Mouse (Mus musculus): ENCODE data around the gene Tbc1d1. TPM values are rescaled to one million over a fixed set of nuclear protein-coding genes. Genes with fewer than 3 reads are reported as not detected.

The Tbc1d1 gene
- polyA plus RNA-seq, 1 experiment from 2014 or later: 59.4 TPM

DNA sequence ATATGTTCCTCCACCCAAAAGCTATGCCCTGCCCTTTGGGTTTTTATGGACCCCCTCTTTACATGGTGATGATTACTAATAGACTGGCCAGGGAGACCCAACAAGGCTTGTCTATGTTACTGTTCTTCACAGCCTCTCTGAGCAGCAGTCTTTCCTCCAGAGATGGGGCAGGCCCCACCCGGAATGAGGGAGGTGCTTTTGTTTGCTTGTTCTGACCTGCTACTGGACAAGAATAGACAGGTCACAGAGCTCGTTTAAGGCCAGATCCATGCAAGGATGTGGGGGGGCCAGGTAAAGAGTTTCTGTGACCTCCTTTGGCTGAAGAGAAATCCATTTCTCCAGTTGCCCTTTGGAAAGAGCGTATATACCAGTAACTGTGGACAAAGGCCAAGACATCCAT is 72.1 kb downstream of the Tbc1d1 start:
- no peaks in the 10 kb centered on the region for H3K36me3 ChIP-seq (ENCODE audit: control insufficient read depth, insufficient read depth)

DNA sequence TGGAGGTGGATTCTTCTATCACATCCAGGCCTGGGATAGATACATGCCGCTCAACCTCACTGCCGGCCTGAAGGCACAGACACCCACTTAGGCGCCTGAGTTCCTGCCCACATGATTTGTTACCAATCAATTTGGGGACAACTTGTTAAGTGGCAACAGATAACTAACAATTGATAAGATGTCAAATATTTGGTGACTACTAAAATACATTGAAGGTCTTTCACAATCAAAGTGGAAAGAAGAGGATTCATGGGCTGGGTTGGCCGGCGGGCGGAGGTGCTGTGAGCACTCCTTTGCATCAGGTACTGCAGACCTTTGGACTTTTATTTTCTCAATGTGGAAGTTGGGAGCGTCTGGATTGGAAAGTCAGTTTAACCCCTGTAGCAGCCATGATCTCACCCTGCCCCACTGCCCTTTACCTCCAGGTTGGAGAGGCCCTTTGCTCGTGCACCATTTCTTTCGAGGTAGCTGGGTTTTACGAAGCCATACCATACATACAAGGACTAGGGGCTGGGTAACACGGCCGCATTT is 73.3 kb downstream of the Tbc1d1 start:
- H3K4me3 ChIP-seq (ENCODE audit: low read depth, low read length): peak overlapping the region; percentile 71
- peak overlapping the region; percentile 87 for H3K9ac ChIP-seq (ENCODE audit: low read depth, low read length)
- H3K27me3 ChIP-seq (replicated peaks; ENCODE audit: control insufficient read depth, insufficient read depth, low read length): no peaks in the 10 kb centered on the region
- no peak for TF ChIP-seq CTCF (IDR thresholded peaks at IDR 0.05; ENCODE audit: low read depth)
- no peaks in the 10 kb centered on the region for H3K36me3 ChIP-seq (ENCODE audit: control insufficient read depth, insufficient read depth)
- H3K27ac ChIP-seq (ENCODE audit: low read depth, low read length): peak overlapping the region; percentile 91
- peaks cover 12% of the 10 kb centered on the region for H3K4me1 ChIP-seq (replicated peaks; ENCODE audit: control insufficient read depth, insufficient read depth, low read length)
- WGBS: 27% methylated on average over 12 of the region's 12 CpGs
- ATAC-seq: peak; percentile 72
- peak overlapping the region; percentile 94 for H3K4me2 ChIP-seq (replicated peaks; ENCODE audit: low read depth)
- no peaks in the 10 kb centered on the region for H3K9me3 ChIP-seq (ENCODE audit: control insufficient read depth)

More for the DNA sequence above, 72.1 kb downstream of the Tbc1d1 start:
- ATAC-seq: no peak
- TF ChIP-seq CTCF (IDR thresholded peaks at IDR 0.05; ENCODE audit: low read depth): no peak
- H3K4me2 ChIP-seq (replicated peaks; ENCODE audit: low read depth): no peak overlapping the region
- WGBS: 45% methylated on average over 3 of the region's 3 CpGs
- no peaks in the 10 kb centered on the region for H3K9me3 ChIP-seq (ENCODE audit: control insufficient read depth)
- 0 out of 2 replicates have a peak, but pooled peaks cover 8% of the 10 kb centered on the region for H3K4me1 ChIP-seq (replicated peaks; ENCODE audit: control insufficient read depth, insufficient read depth, low read length)
- no peak overlapping the region for H3K27ac ChIP-seq (ENCODE audit: low read depth, low read length)
- no peak overlapping the region for H3K9ac ChIP-seq (ENCODE audit: low read depth, low read length)
- H3K4me3 ChIP-seq (ENCODE audit: low read depth, low read length): no peak overlapping the region
- H3K27me3 ChIP-seq (replicated peaks; ENCODE audit: control insufficient read depth, insufficient read depth, low read length): no peaks in the 10 kb centered on the region

DNA sequence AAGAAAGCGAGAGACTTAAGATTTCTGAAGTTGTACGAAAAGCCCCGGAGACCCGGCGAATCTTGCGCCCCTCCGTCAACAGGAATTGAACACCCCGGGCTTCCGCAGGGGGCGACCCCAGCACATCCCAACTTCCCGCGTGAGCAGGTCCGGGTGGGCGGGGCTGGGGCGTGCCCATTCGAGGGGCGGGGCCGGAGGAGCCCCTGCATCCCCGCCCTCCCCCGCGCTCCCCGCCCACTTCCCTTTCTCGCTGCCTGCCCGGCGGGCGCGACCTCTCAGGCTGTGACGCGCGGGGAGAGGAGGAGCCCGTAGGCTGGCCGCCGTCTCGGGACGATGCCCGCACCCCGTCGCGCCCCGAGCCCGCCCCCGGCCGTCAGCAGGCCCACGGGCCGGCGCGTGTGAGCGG is 74.0 kb downstream of the Tbc1d1 start:
- peak overlapping the region; percentile 71 for H3K4me3 ChIP-seq (ENCODE audit: low read depth, low read length)
- peak overlapping the region; percentile 87 for H3K9ac ChIP-seq (ENCODE audit: low read depth, low read length)
- peak overlapping the region; percentile 94 for H3K4me2 ChIP-seq (replicated peaks; ENCODE audit: low read depth)
- peak; percentile 21; the same call in 1 of the 2 replicates for TF ChIP-seq CTCF (IDR thresholded peaks at IDR 0.05; ENCODE audit: low read depth)
- H3K27ac ChIP-seq (ENCODE audit: low read depth, low read length): peak overlapping the region; percentile 91
- ATAC-seq: peak; percentile 86
- H3K36me3 ChIP-seq (ENCODE audit: control insufficient read depth, insufficient read depth): no peaks in the 10 kb centered on the region
- no peaks in the 10 kb centered on the region for H3K9me3 ChIP-seq (ENCODE audit: control insufficient read depth)
- H3K27me3 ChIP-seq (replicated peaks; ENCODE audit: control insufficient read depth, insufficient read depth, low read length): no peaks in the 10 kb centered on the region
- WGBS: under 1% methylated on average over 32 of the region's 48 CpGs
- H3K4me1 ChIP-seq (replicated peaks; ENCODE audit: control insufficient read depth, insufficient read depth, low read length): peaks cover 17% of the 10 kb centered on the region

GRCm38 (mm10) chr5:64230507-64231041 is 74.5 kb downstream of the Tbc1d1 start:
- H3K4me1 ChIP-seq (replicated peaks; ENCODE audit: control insufficient read depth, insufficient read depth, low read length): peaks cover 23% of the 10 kb centered on the region
- no peak; the same call in 1 of the 2 replicates for TF ChIP-seq CTCF (IDR thresholded peaks at IDR 0.05; ENCODE audit: low read depth)
- 0% methylated on average over 25 of the region's 33 CpGs for WGBS

GRCm38 (mm10) chr5:64232872-64233271 is 76.8 kb downstream of the Tbc1d1 start:
- peak; percentile 56 for ATAC-seq
- Histone ChIP-seq H3K36me3 (ENCODE audit: control insufficient read depth, insufficient read depth) (no peaks in the 10 kb centered on the region), H3K4me1 (replicated peaks; ENCODE audit: control insufficient read depth, insufficient read depth, low read length) (peaks cover 25% of the 10 kb centered on the region), H3K9ac (ENCODE audit: low read depth, low read length) (no peak overlapping the region), H3K4me3 (ENCODE audit: low read depth, low read length) (no peak overlapping the region), H3K4me2 (replicated peaks; ENCODE audit: low read depth) (peak overlapping the region; percentile 94), H3K27ac (ENCODE audit: low read depth, low read length) (peak overlapping the region; percentile 81), H3K9me3 (ENCODE audit: control insufficient read depth) (no peaks in the 10 kb centered on the region), H3K27me3 (replicated peaks; ENCODE audit: control insufficient read depth, insufficient read depth, low read length) (no peaks in the 10 kb centered on the region)
- 40% methylated on average over 9 of the region's 9 CpGs for WGBS
- no peak for TF ChIP-seq CTCF (IDR thresholded peaks at IDR 0.05; ENCODE audit: low read depth)

More at GRCm38 (mm10) chr5:64230507-64231041, 74.5 kb downstream of the Tbc1d1 start:
- Histone ChIP-seq H3K9ac (ENCODE audit: low read depth, low read length) (peak overlapping the region; percentile 87), H3K36me3 (ENCODE audit: control insufficient read depth, insufficient read depth) (no peaks in the 10 kb centered on the region), H3K9me3 (ENCODE audit: control insufficient read depth) (no peaks in the 10 kb centered on the region), H3K27me3 (replicated peaks; ENCODE audit: control insufficient read depth, insufficient read depth, low read length) (no peaks in the 10 kb centered on the region), H3K4me3 (ENCODE audit: low read depth, low read length) (peak overlapping the region; percentile 71), H3K4me2 (replicated peaks; ENCODE audit: low read depth) (peak overlapping the region; percentile 94), H3K27ac (ENCODE audit: low read depth, low read length) (peak overlapping the region; percentile 91)
- ATAC-seq: peak; percentile 13

GRCm38 (mm10) chr5:64234269-64234985 is 78.3 kb downstream of the Tbc1d1 start:
- Histone ChIP-seq H3K9me3 (ENCODE audit: control insufficient read depth) (no peaks in the 10 kb centered on the region), H3K27ac (ENCODE audit: low read depth, low read length) (no peak overlapping the region; the same call in 1 of the 2 replicates), H3K4me1 (replicated peaks; ENCODE audit: control insufficient read depth, insufficient read depth, low read length) (peaks cover 25% of the 10 kb centered on the region), H3K4me2 (replicated peaks; ENCODE audit: low read depth) (peak overlapping the region; percentile 46), H3K9ac (ENCODE audit: low read depth, low read length) (no peak overlapping the region), H3K36me3 (ENCODE audit: control insufficient read depth, insufficient read depth) (no peaks in the 10 kb centered on the region), H3K4me3 (ENCODE audit: low read depth, low read length) (no peak overlapping the region), H3K27me3 (replicated peaks; ENCODE audit: control insufficient read depth, insufficient read depth, low read length) (no peaks in the 10 kb centered on the region)
- no peak for TF ChIP-seq CTCF (IDR thresholded peaks at IDR 0.05; ENCODE audit: low read depth)
- WGBS: 43% methylated on average over 8 of the region's 8 CpGs
- no peak for ATAC-seq

Measured in intestine, postnatal 0 days (tissue).